Mouse (Mus musculus): ENCODE measurements around the gene Gm12355.

- TF ChIP-seq CTCF (IDR thresholded peaks at IDR 0.05; ENCODE audit: insufficient read depth, low read depth, low read length), result no peak
- no peak for TF ChIP-seq POLR2A (IDR thresholded peaks at IDR 0.05; ENCODE audit: insufficient read depth, low read depth, low read length)
Observed at GRCm38 (mm10) chr11:98620791-98621190, 4.7 kb downstream of the Gm12355 start.

Measured in olfactory bulb, adult 2 months (tissue).